Mouse (Mus musculus) limb, embryonic 13.5 days (tissue): ENCODE results near the gene Adcy7. TPM values are rescaled to one million over a fixed set of nuclear protein-coding genes. Genes with fewer than 3 reads are reported as not detected.
A peak's percentile ranks its signal among the peaks of the same experiment; 100 is the strongest.

Experiments
- ATAC-seq: fragments of 200-750 bp; cut with Nextera tagmentation; 2 replicates; pipeline ENCODE4 v1.8.0; 2017; ENCODE audit warnings: low read depth, moderate number of reproducible peaks, moderate TSS enrichment; ENCODE audit not compliant: low FRiP score
- H3K27ac ChIP-seq: fragments of 300-500 bp; sonication (generic); 2 replicates; pipeline ENCODE4 v1.5.1; 2015; ENCODE audit warnings: inconsistent platforms, mild to moderate bottlenecking, moderate library complexity
- H3K27me3 ChIP-seq: fragments of 300-500 bp; sonication (generic); 2 replicates; pipeline ENCODE4 v1.6.1; 2015; ENCODE audit warnings: mild to moderate bottlenecking, inconsistent platforms
- H3K36me3 ChIP-seq: fragments of 300-500 bp; sonication (generic); 2 replicates; pipeline ENCODE4 v1.6.1; 2015; ENCODE audit warnings: inconsistent platforms, mild to moderate bottlenecking, moderate library complexity
- H3K4me1 ChIP-seq: fragments of 300-500 bp; sonication (generic); 2 replicates; pipeline ENCODE4 v1.6.1; 2015; ENCODE audit warnings: inconsistent platforms
- H3K4me2 ChIP-seq: fragments of 300-500 bp; sonication (generic); replicated peaks from 2 replicates; pipeline ENCODE4 v1.6.1; 2015; ENCODE audit warnings: inconsistent platforms, mild to moderate bottlenecking, moderate library complexity
- H3K4me3 ChIP-seq: fragments of 300-500 bp; sonication (generic); 2 replicates; pipeline ENCODE4 v1.5.1; 2015; ENCODE audit warnings: moderate library complexity, mild to moderate bottlenecking, inconsistent platforms
- H3K9ac ChIP-seq: fragments of 300-500 bp; sonication (generic); 2 replicates; pipeline ENCODE4 v1.6.1; 2015; ENCODE audit warnings: mild to moderate bottlenecking, inconsistent platforms
- H3K9me3 ChIP-seq: fragments of 300-500 bp; sonication (generic); 2 replicates; pipeline ENCODE4 v1.6.1; 2016; ENCODE audit warnings: inconsistent platforms
- WGBS: fragments of 180-500 bp; shearing (Covaris S2); methylation state at CpG from one replicate; pipeline ENCODE4 v1.1.7; 2015; 5-methylcytosine and 5-hydroxymethylcytosine counted together
- polyA plus RNA-seq: library from polyadenylated mRNA; unstranded; fragments of >200 nt; fragmentation: Nextera tagmentation; extraction: Ambion mirVana; gene quantifications from 2 replicates; pipeline ENCODE4 v1.2.1, GENCODE M21; 2015

The Adcy7 gene
- polyA plus RNA-seq, 1 experiment from 2014 or later, result 5.1 TPM

GRCm38 (mm10) chr8:88309274-88309873, 37.2 kb downstream of the Adcy7 start:
- no peaks in the 10 kb centered on the region for H3K9me3 ChIP-seq
- no peak for ATAC-seq
- H3K9ac ChIP-seq, result no peak overlapping the region
- no peaks in the 10 kb centered on the region for H3K36me3 ChIP-seq
- H3K27me3 ChIP-seq, result no peaks in the 10 kb centered on the region
- H3K4me3 ChIP-seq, result no peak overlapping the region
- H3K27ac ChIP-seq, result no peak overlapping the region
- 0 out of 2 replicates have a peak, but pooled peaks cover 3% of the 10 kb centered on the region for H3K4me1 ChIP-seq
- H3K4me2 ChIP-seq, result no peak overlapping the region
- WGBS, result 76% methylated on average over 10 of the region's 10 CpGs

GRCm38 (mm10) chr8:88309881-88310280, 37.7 kb downstream of the Adcy7 start:
- 88% methylated on average over 7 of the region's 7 CpGs for WGBS
- Histone ChIP-seq H3K27ac (no peak overlapping the region), H3K4me2 (no peak overlapping the region), H3K27me3 (no peaks in the 10 kb centered on the region), H3K9ac (no peak overlapping the region), H3K4me3 (no peak overlapping the region), H3K4me1 (0 out of 2 replicates have a peak, but pooled peaks cover 3% of the 10 kb centered on the region), H3K9me3 (no peaks in the 10 kb centered on the region), H3K36me3 (no peaks in the 10 kb centered on the region)
- no peak for ATAC-seq

GRCm38 (mm10) chr8:88310286-88310685, 38.1 kb downstream of the Adcy7 start:
- Histone ChIP-seq H3K9ac (no peak overlapping the region), H3K36me3 (no peaks in the 10 kb centered on the region), H3K9me3 (no peaks in the 10 kb centered on the region), H3K4me2 (no peak overlapping the region), H3K4me3 (no peak overlapping the region), H3K27me3 (no peaks in the 10 kb centered on the region), H3K4me1 (0 out of 2 replicates have a peak, but pooled peaks cover 3% of the 10 kb centered on the region), H3K27ac (no peak overlapping the region)
- WGBS, result 89% methylated on average over 13 of the region's 13 CpGs
- no peak for ATAC-seq

GRCm38 (mm10) chr8:88312966-88313365, 40.8 kb downstream of the Adcy7 start:
- Histone ChIP-seq H3K4me3 (no peak overlapping the region), H3K9ac (no peak overlapping the region), H3K27me3 (no peaks in the 10 kb centered on the region), H3K4me1 (peaks cover 20% of the 10 kb centered on the region), H3K27ac (no peak overlapping the region), H3K4me2 (no peak overlapping the region), H3K9me3 (no peaks in the 10 kb centered on the region), H3K36me3 (no peaks in the 10 kb centered on the region)
- WGBS, result 73% methylated on average over 8 of the region's 8 CpGs
- ATAC-seq, result no peak

GRCm38 (mm10) chr8:88313991-88314390, 41.8 kb downstream of the Adcy7 start:
- H3K27me3 ChIP-seq, result no peaks in the 10 kb centered on the region
- H3K27ac ChIP-seq, result no peak overlapping the region
- 88% methylated on average over 12 of the region's 12 CpGs for WGBS
- H3K9me3 ChIP-seq, result no peaks in the 10 kb centered on the region
- H3K9ac ChIP-seq, result no peak overlapping the region
- no peak overlapping the region for H3K4me2 ChIP-seq
- no peak for ATAC-seq
- H3K4me3 ChIP-seq, result no peak overlapping the region
- peaks cover 20% of the 10 kb centered on the region for H3K4me1 ChIP-seq
- H3K36me3 ChIP-seq, result no peaks in the 10 kb centered on the region

- no peak overlapping the region for H3K27ac ChIP-seq
- no peaks in the 10 kb centered on the region for H3K9me3 ChIP-seq
- WGBS, result 96% methylated on average over 8 of the region's 8 CpGs
- H3K4me1 ChIP-seq, result peaks cover 20% of the 10 kb centered on the region
- no peak for ATAC-seq
- no peaks in the 10 kb centered on the region for H3K36me3 ChIP-seq
- H3K9ac ChIP-seq, result no peak overlapping the region
- no peaks in the 10 kb centered on the region for H3K27me3 ChIP-seq
- no peak overlapping the region for H3K4me3 ChIP-seq
- no peak overlapping the region for H3K4me2 ChIP-seq
Observed at GRCm38 (mm10) chr8:88315302-88315701, 43.1 kb downstream of the Adcy7 start.

- Histone ChIP-seq H3K4me1 (peaks cover 20% of the 10 kb centered on the region), H3K27ac (peak overlapping the region; percentile 67), H3K36me3 (no peaks in the 10 kb centered on the region), H3K9ac (no peak overlapping the region), H3K27me3 (no peaks in the 10 kb centered on the region), H3K4me2 (no peak overlapping the region), H3K4me3 (no peak overlapping the region), H3K9me3 (no peaks in the 10 kb centered on the region)
- whole genome bisulfite sequencing, result 18% methylated on average over 8 of the region's 8 CpGs
- peak; percentile 34; the same call in 1 of the 2 replicates for ATAC-seq
Observed at GRCm38 (mm10) chr8:88316139-88316931, 44.1 kb downstream of the Adcy7 start.

GRCm38 (mm10) chr8:88317341-88317740, 45.1 kb downstream of the Adcy7 start:
- H3K4me2 ChIP-seq, result no peak overlapping the region
- H3K9ac ChIP-seq, result no peak overlapping the region
- no peaks in the 10 kb centered on the region for H3K27me3 ChIP-seq
- no peaks in the 10 kb centered on the region for H3K9me3 ChIP-seq
- H3K4me3 ChIP-seq, result no peak overlapping the region
- WGBS, result 29% methylated on average over 5 of the region's 5 CpGs
- ATAC-seq, result no peak
- H3K36me3 ChIP-seq, result no peaks in the 10 kb centered on the region
- H3K27ac ChIP-seq, result peak overlapping the region; percentile 67
- H3K4me1 ChIP-seq, result peaks cover 20% of the 10 kb centered on the region

GRCm38 (mm10) chr8:88318151-88318550, 45.9 kb downstream of the Adcy7 start:
- no peak overlapping the region for H3K9ac ChIP-seq
- H3K4me2 ChIP-seq, result no peak overlapping the region
- H3K27ac ChIP-seq, result no peak overlapping the region
- no peaks in the 10 kb centered on the region for H3K9me3 ChIP-seq
- H3K36me3 ChIP-seq, result no peaks in the 10 kb centered on the region
- H3K27me3 ChIP-seq, result no peaks in the 10 kb centered on the region
- ATAC-seq, result no peak
- H3K4me1 ChIP-seq, result peaks cover 18% of the 10 kb centered on the region
- H3K4me3 ChIP-seq, result no peak overlapping the region
- WGBS, result 93% methylated on average over 8 of the region's 8 CpGs

- Histone ChIP-seq H3K27me3 (no peaks in the 10 kb centered on the region), H3K4me2 (no peak overlapping the region), H3K36me3 (peaks cover 7% of the 10 kb centered on the region), H3K9ac (no peak overlapping the region), H3K4me1 (peaks cover 18% of the 10 kb centered on the region), H3K4me3 (no peak overlapping the region), H3K27ac (no peak overlapping the region), H3K9me3 (no peaks in the 10 kb centered on the region)
- WGBS, result 95% methylated on average over 6 of the region's 6 CpGs
- no peak for ATAC-seq
Observed at GRCm38 (mm10) chr8:88320134-88320533, 47.9 kb downstream of the Adcy7 start.

- ATAC-seq, result no peak
- no peaks in the 10 kb centered on the region for H3K27me3 ChIP-seq
- no peak overlapping the region for H3K4me2 ChIP-seq
- H3K4me3 ChIP-seq, result no peak overlapping the region
- peaks cover 15% of the 10 kb centered on the region for H3K4me1 ChIP-seq
- no peak overlapping the region for H3K9ac ChIP-seq
- 87% methylated on average over 5 of the region's 5 CpGs for whole genome bisulfite sequencing
- no peak overlapping the region for H3K27ac ChIP-seq
- H3K36me3 ChIP-seq, result peaks cover 20% of the 10 kb centered on the region
- no peaks in the 10 kb centered on the region for H3K9me3 ChIP-seq
Observed at GRCm38 (mm10) chr8:88321387-88321786, 49.2 kb downstream of the Adcy7 start.

- Histone ChIP-seq H3K4me1 (no peaks in the 10 kb centered on the region), H3K27ac (no peak overlapping the region), H3K9ac (no peak overlapping the region), H3K4me3 (no peak overlapping the region), H3K9me3 (no peaks in the 10 kb centered on the region), H3K36me3 (peaks cover 39% of the 10 kb centered on the region), H3K4me2 (no peak overlapping the region), H3K27me3 (no peaks in the 10 kb centered on the region)
- 84% methylated on average over 5 of the region's 5 CpGs for WGBS
- ATAC-seq, result no peak
Observed at GRCm38 (mm10) chr8:88323523-88323922, 51.3 kb downstream of the Adcy7 start.
